Mouse (Mus musculus): ENCODE results near the gene Poln. TPM values are rescaled to one million over a fixed set of nuclear protein-coding genes. Genes with fewer than 3 reads are reported as not detected.

The Poln gene
- total RNA-seq, 2 experiments from 2014 or later: 0.69 to 1.0 TPM

GRCm38 (mm10) chr5:33999466-34000090 is 169.7 kb downstream of the Poln start:
- intact Hi-C loops (cut with DNase I): no loop called here
- peak in 1 of 2 experiments; percentile 32 for DNase-seq (ENCODE audit: extremely low spot score in 1 of 2, low spot score in 2 of 2)

GRCm38 (mm10) chr5:33998505-33998877 is 170.8 kb downstream of the Poln start:
- intact Hi-C loops (cut with DNase I): no loop called here
- no peak for DNase-seq (ENCODE audit: extremely low spot score in 1 of 2, low spot score in 2 of 2)

DNA sequence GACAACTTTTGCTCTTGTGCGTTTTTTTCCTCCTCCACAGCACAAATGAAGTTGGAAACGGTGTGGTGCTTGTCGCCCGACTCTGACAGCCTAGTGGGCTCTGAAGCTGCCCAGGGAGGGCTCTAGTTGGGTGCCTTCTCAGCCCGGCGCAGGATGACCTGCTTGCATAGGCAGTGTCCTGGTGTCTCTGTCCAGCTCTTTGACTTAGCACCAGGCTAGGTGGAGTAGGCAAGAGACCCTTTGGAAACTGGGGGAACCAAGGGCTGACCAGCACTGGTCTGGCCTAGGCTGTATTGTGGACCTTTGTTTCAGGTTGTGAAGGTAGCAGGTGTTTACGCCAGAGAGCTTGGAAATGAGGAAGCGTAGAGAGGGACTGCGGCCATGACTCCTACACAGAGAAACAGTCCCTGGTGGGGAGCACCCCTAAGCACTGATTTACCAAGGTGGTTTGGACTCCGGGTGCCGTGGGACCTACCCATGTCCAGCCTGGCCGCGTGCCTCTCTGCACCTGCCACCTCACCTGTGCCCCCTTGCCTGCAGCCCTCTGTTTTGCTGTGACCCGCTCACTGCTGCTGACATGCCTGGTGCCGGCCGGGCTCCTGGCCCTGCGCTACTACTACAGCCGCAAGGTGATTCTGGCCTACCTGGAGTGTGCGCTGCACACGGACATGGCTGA is 171.3 kb downstream of the Poln start:
- peak in 1 of 2 experiments; percentile 45 for DNase-seq (ENCODE audit: extremely low spot score in 1 of 2, low spot score in 2 of 2)
- intact Hi-C loops (cut with DNase I): no loop called here

GRCm38 (mm10) chr5:33997051-33997741 is 172.1 kb downstream of the Poln start:
- intact Hi-C loops (cut with DNase I): no loop called here
- peak; percentile 64 to 86 for DNase-seq (ENCODE audit: extremely low spot score in 1 of 2, low spot score in 2 of 2)

DNA sequence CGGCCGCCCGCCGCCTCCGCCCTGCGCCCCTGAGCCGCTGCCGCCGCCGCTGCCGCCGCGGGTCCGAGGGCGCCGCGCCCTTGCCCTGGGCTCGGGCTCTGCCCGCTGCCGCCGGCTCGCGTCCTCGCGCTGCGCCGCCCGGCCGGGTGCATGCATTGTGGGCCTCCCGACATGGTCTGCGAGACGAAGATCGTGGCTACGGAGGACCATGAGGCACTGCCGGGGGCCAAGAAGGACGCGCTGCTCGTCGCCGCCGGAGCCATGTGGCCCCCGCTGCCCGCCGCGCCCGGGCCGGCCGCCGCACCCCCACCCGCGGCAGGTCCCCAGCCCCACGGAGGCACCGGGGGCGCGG is 172.6 kb downstream of the Poln start:
- intact Hi-C loops (cut with DNase I): no loop called here
- no peak for DNase-seq (ENCODE audit: extremely low spot score in 1 of 2, low spot score in 2 of 2)

DNA sequence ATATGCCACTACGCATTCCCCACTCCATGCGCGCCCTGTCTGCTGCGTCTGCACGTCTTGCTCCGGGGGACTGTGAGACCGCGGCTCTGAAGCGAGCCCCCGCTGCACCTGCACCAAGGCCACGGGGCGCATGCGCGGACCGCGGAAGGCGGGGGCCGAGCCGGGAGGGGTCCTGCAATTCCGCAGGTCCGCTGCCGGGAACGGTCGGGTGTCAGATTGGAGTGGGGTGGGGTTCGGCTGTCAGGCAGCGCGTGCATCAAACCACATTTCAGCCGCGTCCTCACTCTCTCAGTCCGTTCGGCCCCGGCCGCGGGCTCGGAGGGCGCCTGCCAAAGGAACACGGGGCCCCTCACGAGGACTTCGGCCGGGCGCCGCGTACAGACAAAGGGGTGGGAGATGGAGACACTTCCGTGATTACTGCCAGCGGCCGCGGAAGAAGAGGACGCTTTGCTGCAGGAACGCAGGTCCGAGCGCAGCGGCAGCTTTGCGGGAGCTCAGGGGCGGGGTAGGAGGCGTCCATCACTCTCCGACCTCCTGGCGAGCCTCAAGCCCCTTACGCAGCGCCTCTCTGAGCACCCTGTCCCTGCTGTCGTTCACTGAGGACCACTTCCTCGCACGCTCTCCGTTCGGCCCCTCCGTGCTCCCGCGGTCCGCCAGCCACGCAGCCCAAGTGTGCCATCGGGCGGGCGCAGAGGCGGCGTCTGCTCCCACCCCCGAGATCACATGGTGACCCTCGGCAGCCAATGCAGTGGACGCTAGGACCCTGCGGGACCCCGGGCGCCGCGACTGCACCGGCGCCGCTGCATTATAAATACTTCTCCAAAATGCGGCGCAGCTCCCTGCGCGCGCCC is 173.2 kb downstream of the Poln start, which contains the start of gene Nat8l:
Gene Nat8l (plus strand): TSS at position 142 of the 851 bp plus-strand sequence.
- intact Hi-C loops (cut with DNase I): no loop called here
- peak; percentile 88 to 90 for DNase-seq (ENCODE audit: extremely low spot score in 1 of 2, low spot score in 2 of 2)

DNA sequence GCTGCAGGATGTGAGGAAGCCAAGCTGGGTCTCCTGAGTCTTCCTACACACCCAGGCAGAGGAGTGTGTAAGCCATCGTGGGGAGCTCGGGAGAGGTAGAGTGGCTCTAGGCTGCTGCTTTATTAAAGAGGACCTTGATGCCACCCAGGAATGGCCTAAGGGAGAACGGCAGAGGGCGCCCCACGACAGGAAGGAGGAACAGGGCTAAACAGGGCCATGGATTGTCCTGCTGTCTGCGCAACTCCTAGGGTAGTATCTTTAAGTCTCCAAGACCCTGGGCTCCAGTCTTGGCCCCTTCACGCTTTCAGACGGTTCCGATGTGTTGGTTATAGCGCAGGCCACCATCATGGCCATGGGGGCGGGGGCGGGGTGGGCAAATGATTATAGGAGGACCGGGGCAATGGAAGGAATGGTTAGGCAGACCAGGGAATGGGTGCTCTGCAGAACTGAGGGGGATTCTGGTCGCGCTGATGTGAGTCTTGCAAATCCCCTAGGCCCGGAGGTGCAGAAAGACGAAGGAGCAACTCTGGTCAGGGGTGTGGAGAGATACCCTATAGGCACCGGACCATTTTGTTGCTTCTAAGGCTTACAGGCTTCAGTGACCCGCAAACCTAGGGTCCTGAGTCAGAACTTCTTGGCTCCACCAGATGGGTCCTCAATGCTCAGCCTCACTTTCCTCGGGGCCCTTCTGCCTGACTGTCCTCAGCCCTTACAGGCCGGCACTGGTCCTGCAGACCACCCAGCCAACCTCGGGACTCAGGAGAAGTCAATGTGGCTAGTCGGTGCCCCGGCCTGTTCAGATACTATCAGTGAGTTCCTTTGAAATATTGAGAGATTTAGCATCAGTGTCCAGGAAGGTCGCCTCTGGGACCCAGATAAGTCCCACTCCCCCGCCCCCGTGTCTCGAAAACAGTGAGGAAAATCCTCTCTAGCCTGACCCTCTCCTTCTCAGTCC is 174.3 kb downstream of the Poln start:
- DNase-seq (ENCODE audit: extremely low spot score in 1 of 2, low spot score in 2 of 2): peak in 1 of 2 experiments; percentile 80
- intact Hi-C loops (cut with DNase I): no loop called here

- DNase-seq (ENCODE audit: extremely low spot score in 1 of 2, low spot score in 2 of 2): peak; percentile 91 to 94
- intact Hi-C loops (cut with DNase I): no loop called here
These were observed 185.7 kb downstream of the Poln start, which contains the start of gene Gm1673 for GRCm38 (mm10) chr5:33983309-33984121. Gm1673 (plus strand) TSS chr5:33983433.

DNA sequence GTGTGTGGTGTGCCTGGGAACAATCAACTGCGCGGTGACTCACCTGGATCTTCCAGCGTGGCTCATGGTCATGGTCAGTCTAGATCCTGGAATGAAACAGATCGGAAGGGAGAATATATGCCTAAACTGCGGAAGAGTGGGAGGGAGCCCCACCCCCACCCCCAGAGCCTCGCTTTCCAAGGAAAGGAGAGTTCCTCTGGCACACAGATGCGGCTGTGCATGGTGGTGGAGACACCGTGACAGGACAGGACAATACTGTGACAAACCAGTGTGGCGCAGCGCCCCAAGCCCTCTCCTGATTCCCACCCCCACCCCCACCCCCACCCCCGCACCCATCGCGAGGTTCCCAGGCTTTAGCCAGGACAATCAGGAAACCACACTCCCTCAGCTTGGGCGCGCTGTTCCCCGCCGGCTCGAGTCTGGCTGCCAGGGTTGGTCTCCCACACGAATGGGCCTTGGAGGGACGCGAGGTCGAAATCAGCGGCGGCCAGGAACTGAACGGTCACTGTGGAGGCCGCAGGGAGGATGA is 186.5 kb downstream of the Poln start:
- intact Hi-C loops (cut with DNase I): no loop called here
- no peak for DNase-seq (ENCODE audit: extremely low spot score in 1 of 2, low spot score in 2 of 2)

DNA sequence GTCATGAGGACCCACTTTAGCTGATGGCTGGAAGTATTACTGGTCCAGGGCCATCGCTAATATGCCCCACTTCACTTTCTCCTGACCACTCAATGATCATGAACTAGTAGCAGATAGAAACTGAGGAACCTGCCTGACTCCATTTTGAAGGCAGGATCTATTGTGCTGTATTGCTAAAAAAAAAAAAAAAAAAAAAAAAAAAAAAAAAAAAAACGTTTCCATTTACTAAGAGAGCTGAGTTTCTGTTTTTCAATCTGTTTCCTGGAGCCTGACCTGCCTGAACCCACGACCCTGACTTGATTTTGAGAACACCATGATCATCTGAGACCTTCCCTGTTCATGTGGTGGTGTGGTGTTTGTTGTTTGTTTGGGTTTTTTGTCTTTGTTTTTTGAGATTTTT is 193.0 kb downstream of the Poln start:
- DNase-seq (ENCODE audit: extremely low spot score in 1 of 2, low spot score in 2 of 2): no peak
- intact Hi-C loops (cut with DNase I): no loop called here

DNA sequence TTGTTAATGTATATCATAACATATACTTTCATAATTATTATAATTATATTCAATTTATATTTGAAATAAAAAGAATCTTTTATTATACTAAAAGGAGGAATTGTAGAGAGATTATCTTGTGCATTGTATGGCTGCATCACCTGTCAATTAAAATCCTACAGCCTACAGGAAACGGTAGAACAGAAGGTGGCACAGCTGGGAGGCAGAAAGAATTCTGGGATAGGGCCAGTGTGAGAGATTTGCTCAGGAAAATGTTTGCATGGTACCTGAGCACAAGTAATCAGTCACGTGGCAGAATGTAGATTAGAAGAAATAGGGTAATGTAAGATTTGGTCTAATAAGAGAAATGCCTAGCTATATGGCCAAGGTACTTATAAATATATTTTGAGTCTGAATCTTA is 194.5 kb downstream of the Poln start:
- DNase-seq (ENCODE audit: extremely low spot score in 1 of 2, low spot score in 2 of 2): no peak
- intact Hi-C loops (cut with DNase I): no loop called here

GRCm38 (mm10) chr5:33959382-33959781 is 209.9 kb downstream of the Poln start:
- no peak for DNase-seq (ENCODE audit: extremely low spot score in 1 of 2, low spot score in 2 of 2)
- intact Hi-C loops (cut with DNase I): no loop called here

Other genes with a start within 250 kb of the Poln start
- 10 to 100 TPM; 17.9 to 18.2 TPM for gene Nelfa, start 233.0 kb downstream of the Poln start, total RNA-seq (2021)
- gene Gm1673, start 186.0 kb downstream of the Poln start, total RNA-seq (2021): 100 to 1,000 TPM; 144 to 149 TPM
- gene Nat8l, start 173.5 kb downstream of the Poln start, total RNA-seq (2021): 10 to 100 TPM; 76.4 to 77.9 TPM
- 1 to 10 TPM; 5.1 to 5.9 TPM for gene Haus3, start 79 bp upstream of the Poln start, total RNA-seq (2021)
- 10 to 100 TPM; 61.1 to 70.5 TPM for gene Mxd4, start 18.3 kb upstream of the Poln start, total RNA-seq (2021)
- gene Zfyve28, start 119.0 kb upstream of the Poln start, total RNA-seq (2021): 10 to 100 TPM; 28.4 to 28.9 TPM
- under 1 TPM; 0.26 to 0.51 TPM for gene Cfap99, start 119.2 kb upstream of the Poln start, total RNA-seq (2021)
- 10 to 100 TPM; 91.0 to 92.9 TPM for gene Rnf4, start 166.8 kb upstream of the Poln start, total RNA-seq (2021)
- gene Fam193a, start 200.5 kb upstream of the Poln start, total RNA-seq (2021): 10 to 100 TPM; 47.7 to 50.8 TPM

Data from left cerebral cortex, postnatal 10 days (tissue).